Mouse (Mus musculus): Measurements from ENCODE around the gene Col4a4. TPM values are rescaled to one million over a fixed set of nuclear protein-coding genes. Genes with fewer than 3 reads are reported as not detected.

The Col4a4 gene
- polyA plus RNA-seq, 2 experiments: 0.14 to 0.18 TPM

DNA sequence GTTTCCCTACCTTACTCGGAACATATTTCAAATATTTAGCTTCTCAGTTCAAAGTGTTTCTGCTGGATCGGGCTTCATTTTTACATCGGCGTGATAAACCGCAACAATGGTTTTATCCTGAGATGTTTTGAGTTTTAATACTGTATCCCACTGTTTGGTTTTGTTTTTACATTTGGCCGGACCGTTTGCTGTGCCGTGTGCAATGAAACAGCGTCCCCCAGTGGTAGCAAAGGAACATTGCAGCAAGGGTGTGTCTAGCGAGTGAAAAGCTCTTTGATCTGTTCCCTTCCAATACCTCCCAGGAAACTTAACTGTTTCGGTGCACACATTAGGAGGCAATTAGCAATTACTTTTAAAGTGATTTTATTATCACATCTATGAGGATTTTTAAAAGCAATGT is 110.4 kb downstream of the Col4a4 start:
- peak; percentile 42 for ATAC-seq (ENCODE audit: low FRiP score, low read depth)
- peak; percentile 42 for DNase-seq (ENCODE audit: low spot score)
- TF ChIP-seq POLR2A (IDR thresholded peaks at IDR 0.05; ENCODE audit: borderline replicate concordance, extremely low read depth, insufficient read depth, insufficient read length): no peak
- Histone ChIP-seq H3K9me3 (ENCODE audit: control insufficient read depth, low read length) (no peaks in the 10 kb centered on the region), H3K27me3 (ENCODE audit: control insufficient read depth, insufficient read depth, low read length) (no peaks in the 10 kb centered on the region), H3K36me3 (ENCODE audit: control insufficient read depth, insufficient read depth, low read length) (no peaks in the 10 kb centered on the region), H3K4me1 (ENCODE audit: control insufficient read depth, insufficient read depth, low read length) (0 out of 2 replicates have a peak, but pooled peaks cover 10% of the 10 kb centered on the region), H3K27ac (replicated peaks; ENCODE audit: low read depth, low read length) (peak overlapping the region; percentile 70), H3K9ac (ENCODE audit: low read depth, low read length, severe bottlenecking) (no peak overlapping the region), H3K4me2 (replicated peaks; ENCODE audit: low read depth, low read length, severe bottlenecking) (peak overlapping the region; percentile 8; the same call in 1 of the 2 replicates), H3K4me3 (replicated peaks; ENCODE audit: low read length) (no peak overlapping the region)
- 29% methylated on average over 11 of the region's 11 CpGs for WGBS

DNA sequence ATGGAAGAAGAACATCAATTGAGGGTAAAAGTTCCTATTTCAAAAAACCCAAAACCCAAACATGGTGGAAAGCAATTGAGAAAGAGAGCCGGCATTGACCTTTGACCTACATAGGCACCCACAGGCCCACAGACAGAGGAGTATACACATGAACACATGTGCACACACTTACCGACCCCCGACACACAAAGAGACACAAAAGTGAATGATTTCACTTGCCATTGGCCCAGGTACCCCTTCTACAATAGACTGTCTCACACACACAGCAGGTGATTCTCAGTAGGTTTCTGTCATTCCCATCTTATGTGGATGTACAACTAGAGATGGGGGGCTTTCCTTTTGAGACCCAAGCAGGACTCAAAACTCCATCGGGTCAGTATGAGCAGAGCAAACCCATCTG is 110.8 kb downstream of the Col4a4 start:
- H3K4me1 ChIP-seq (ENCODE audit: control insufficient read depth, insufficient read depth, low read length): 0 out of 2 replicates have a peak, but pooled peaks cover 10% of the 10 kb centered on the region
- H3K9ac ChIP-seq (ENCODE audit: low read depth, low read length, severe bottlenecking): no peak overlapping the region
- H3K4me2 ChIP-seq (replicated peaks; ENCODE audit: low read depth, low read length, severe bottlenecking): 0 out of 2 replicates have a peak overlapping the region, but pooled peaks have one; percentile 8
- no peaks in the 10 kb centered on the region for H3K27me3 ChIP-seq (ENCODE audit: control insufficient read depth, insufficient read depth, low read length)
- H3K9me3 ChIP-seq (ENCODE audit: control insufficient read depth, low read length): no peaks in the 10 kb centered on the region
- DNase-seq (ENCODE audit: low spot score) (no peak), ATAC-seq (ENCODE audit: low FRiP score, low read depth) (no peak)
- 80% methylated on average over 4 of the region's 4 CpGs for WGBS
- no peaks in the 10 kb centered on the region for H3K36me3 ChIP-seq (ENCODE audit: control insufficient read depth, insufficient read depth, low read length)
- H3K27ac ChIP-seq (replicated peaks; ENCODE audit: low read depth, low read length): no peak overlapping the region
- no peak for TF ChIP-seq POLR2A (IDR thresholded peaks at IDR 0.05; ENCODE audit: borderline replicate concordance, extremely low read depth, insufficient read depth, insufficient read length)
- no peak overlapping the region for H3K4me3 ChIP-seq (replicated peaks; ENCODE audit: low read length)

DNA sequence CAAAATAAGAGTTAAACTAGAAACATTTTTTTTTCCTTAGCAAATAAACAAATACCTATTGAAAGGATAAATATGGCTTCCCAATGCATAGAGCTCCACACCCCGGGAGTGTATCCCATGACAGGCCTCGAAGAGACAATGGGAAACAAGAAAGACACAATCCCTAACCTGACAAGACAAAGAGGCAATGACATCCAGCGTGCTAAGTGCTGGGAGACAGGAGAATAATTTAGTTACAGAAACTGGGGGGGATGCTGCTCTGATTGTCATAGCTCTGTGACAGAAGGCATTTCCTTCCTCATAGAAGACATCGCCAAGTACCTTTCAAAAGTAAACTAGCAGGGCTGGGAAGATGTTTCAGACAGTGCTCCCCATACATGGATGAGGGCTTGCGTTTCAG is 111.4 kb downstream of the Col4a4 start:
- Histone ChIP-seq H3K27ac (replicated peaks; ENCODE audit: low read depth, low read length) (no peak overlapping the region), H3K9me3 (ENCODE audit: control insufficient read depth, low read length) (no peaks in the 10 kb centered on the region), H3K4me1 (ENCODE audit: control insufficient read depth, insufficient read depth, low read length) (0 out of 2 replicates have a peak, but pooled peaks cover 10% of the 10 kb centered on the region), H3K36me3 (ENCODE audit: control insufficient read depth, insufficient read depth, low read length) (no peaks in the 10 kb centered on the region), H3K4me2 (replicated peaks; ENCODE audit: low read depth, low read length, severe bottlenecking) (no peak overlapping the region), H3K4me3 (replicated peaks; ENCODE audit: low read length) (no peak overlapping the region), H3K27me3 (ENCODE audit: control insufficient read depth, insufficient read depth, low read length) (no peaks in the 10 kb centered on the region), H3K9ac (ENCODE audit: low read depth, low read length, severe bottlenecking) (no peak overlapping the region)
- no peak for TF ChIP-seq POLR2A (IDR thresholded peaks at IDR 0.05; ENCODE audit: borderline replicate concordance, extremely low read depth, insufficient read depth, insufficient read length)
- DNase-seq (ENCODE audit: low spot score) (no peak), ATAC-seq (ENCODE audit: low FRiP score, low read depth) (no peak)
- 87% methylated on average over 5 of the region's 5 CpGs for WGBS

DNA sequence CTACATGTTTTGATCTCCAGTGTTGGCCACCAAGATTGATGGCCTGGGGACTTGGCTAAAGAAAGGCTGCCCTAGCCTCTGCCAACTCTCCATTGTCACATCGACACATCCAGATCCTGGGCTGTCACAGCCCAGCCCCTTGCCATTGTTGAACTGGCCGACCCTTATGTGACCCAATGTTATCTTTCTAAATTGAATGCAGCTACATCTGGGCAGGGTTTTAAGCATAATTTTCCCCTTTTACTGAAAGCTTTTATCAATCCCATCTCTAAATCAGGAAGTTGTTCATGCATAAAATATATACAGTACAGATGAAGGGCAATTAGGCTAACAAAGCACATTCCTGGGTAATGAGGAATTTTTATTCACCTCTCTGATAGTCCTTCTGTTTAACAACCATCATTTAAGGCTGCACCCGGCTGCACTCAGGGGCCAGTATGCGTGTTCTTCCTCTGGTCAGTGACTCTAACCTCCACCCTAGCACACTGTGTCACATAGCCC is 112.1 kb downstream of the Col4a4 start:
- TF ChIP-seq POLR2A (IDR thresholded peaks at IDR 0.05; ENCODE audit: borderline replicate concordance, extremely low read depth, insufficient read depth, insufficient read length): no peak
- DNase-seq (ENCODE audit: low spot score) (no peak), ATAC-seq (ENCODE audit: low FRiP score, low read depth) (no peak)
- no peaks in the 10 kb centered on the region for H3K9me3 ChIP-seq (ENCODE audit: control insufficient read depth, low read length)
- no peaks in the 10 kb centered on the region for H3K27me3 ChIP-seq (ENCODE audit: control insufficient read depth, insufficient read depth, low read length)
- no peak overlapping the region for H3K27ac ChIP-seq (replicated peaks; ENCODE audit: low read depth, low read length)
- H3K36me3 ChIP-seq (ENCODE audit: control insufficient read depth, insufficient read depth, low read length): no peaks in the 10 kb centered on the region
- 45% methylated on average over 4 of the region's 4 CpGs for WGBS
- H3K4me1 ChIP-seq (ENCODE audit: control insufficient read depth, insufficient read depth, low read length): 0 out of 2 replicates have a peak, but pooled peaks cover 10% of the 10 kb centered on the region
- H3K4me2 ChIP-seq (replicated peaks; ENCODE audit: low read depth, low read length, severe bottlenecking): no peak overlapping the region
- no peak overlapping the region for H3K9ac ChIP-seq (ENCODE audit: low read depth, low read length, severe bottlenecking)
- no peak overlapping the region for H3K4me3 ChIP-seq (replicated peaks; ENCODE audit: low read length)

DNA sequence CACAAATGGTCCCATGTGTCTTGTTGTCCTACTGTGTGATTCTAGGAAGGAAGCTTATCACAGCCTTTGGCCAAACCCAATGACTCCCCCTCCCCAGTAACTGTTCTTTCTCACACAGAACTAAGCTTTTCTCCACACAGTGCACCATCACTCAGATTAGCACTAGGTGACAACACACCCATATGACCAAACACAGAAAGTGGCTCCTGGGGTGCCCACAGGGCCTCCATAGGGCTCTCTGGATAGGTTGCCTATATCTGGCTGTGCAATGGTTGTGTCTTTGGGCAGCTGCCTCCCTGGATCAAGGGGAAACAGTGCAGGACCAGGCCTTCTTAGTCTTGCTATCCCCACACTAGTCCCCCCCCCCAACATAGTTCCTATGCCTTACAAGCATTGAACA is 113.2 kb downstream of the Col4a4 start:
- Histone ChIP-seq H3K27me3 (ENCODE audit: control insufficient read depth, insufficient read depth, low read length) (no peaks in the 10 kb centered on the region), H3K9ac (ENCODE audit: low read depth, low read length, severe bottlenecking) (no peak overlapping the region), H3K27ac (replicated peaks; ENCODE audit: low read depth, low read length) (no peak overlapping the region), H3K4me1 (ENCODE audit: control insufficient read depth, insufficient read depth, low read length) (0 out of 2 replicates have a peak, but pooled peaks cover 10% of the 10 kb centered on the region), H3K4me2 (replicated peaks; ENCODE audit: low read depth, low read length, severe bottlenecking) (no peak overlapping the region), H3K4me3 (replicated peaks; ENCODE audit: low read length) (no peak overlapping the region), H3K36me3 (ENCODE audit: control insufficient read depth, insufficient read depth, low read length) (no peaks in the 10 kb centered on the region), H3K9me3 (ENCODE audit: control insufficient read depth, low read length) (no peaks in the 10 kb centered on the region)
- no peak for TF ChIP-seq POLR2A (IDR thresholded peaks at IDR 0.05; ENCODE audit: borderline replicate concordance, extremely low read depth, insufficient read depth, insufficient read length)
- no peak for DNase-seq (ENCODE audit: low spot score)
- ATAC-seq (ENCODE audit: low FRiP score, low read depth): no peak

Data from limb, embryonic 14.5 days (tissue).